Mouse (Mus musculus): Measurements from ENCODE around the gene Lmo3. TPM values are rescaled to one million over a fixed set of nuclear protein-coding genes. Genes with fewer than 3 reads are reported as not detected.

Lmo3 gene
- polyA plus RNA-seq, 1 experiment from 2014 or later = 1.8 TPM

DNA sequence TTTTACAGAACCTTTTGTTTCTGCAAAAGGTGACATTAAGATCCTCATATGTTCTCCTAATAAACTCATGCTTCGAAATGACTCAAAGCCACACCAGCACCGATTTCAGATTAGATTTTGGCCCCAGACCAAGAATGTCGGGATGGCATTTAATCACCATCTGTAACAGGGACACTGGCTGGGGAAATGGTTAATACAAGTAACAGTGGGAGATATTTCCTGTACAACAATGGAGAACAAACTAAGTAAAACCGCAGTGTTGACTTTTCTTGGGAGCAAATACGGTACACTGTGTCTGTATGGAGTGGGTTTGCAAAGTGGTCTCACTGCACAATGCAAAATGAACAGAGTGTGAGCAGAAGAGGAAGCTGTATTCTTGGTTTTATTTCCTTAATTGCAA, 217.7 kb downstream of the Lmo3 start:
- Histone ChIP-seq H3K9ac (no peak overlapping the region), H3K4me3 (no peak overlapping the region), H3K27ac (replicated peaks) (no peak overlapping the region), H3K36me3 (no peaks in the 10 kb centered on the region), H3K9me3 (no peaks in the 10 kb centered on the region), H3K27me3 (replicated peaks) (no peaks in the 10 kb centered on the region), H3K4me2 (no peak overlapping the region), H3K4me1 (peaks cover 3% of the 10 kb centered on the region; the same call in 1 of the 2 replicates)
- no peak for ATAC-seq (ENCODE audit: extremely low read depth, insufficient number of reproducible peaks, low FRiP score, low TSS enrichment)
- WGBS = 46% methylated on average over 5 of the region's 5 CpGs

- no peak overlapping the region for H3K4me2 ChIP-seq
- no peaks in the 10 kb centered on the region for H3K4me1 ChIP-seq
- no peak overlapping the region for H3K27ac ChIP-seq (replicated peaks)
- ATAC-seq (ENCODE audit: extremely low read depth, insufficient number of reproducible peaks, low FRiP score, low TSS enrichment) = no peak
- H3K4me3 ChIP-seq = no peak overlapping the region
- no peaks in the 10 kb centered on the region for H3K9me3 ChIP-seq
- no peaks in the 10 kb centered on the region for H3K36me3 ChIP-seq
- H3K9ac ChIP-seq = no peak overlapping the region
- H3K27me3 ChIP-seq (replicated peaks) = no peaks in the 10 kb centered on the region
- 79% methylated on average over 3 of the region's 3 CpGs for WGBS
These were observed 231.0 kb downstream of the Lmo3 start for GRCm38 (mm10) chr6:138350587-138351345.

DNA sequence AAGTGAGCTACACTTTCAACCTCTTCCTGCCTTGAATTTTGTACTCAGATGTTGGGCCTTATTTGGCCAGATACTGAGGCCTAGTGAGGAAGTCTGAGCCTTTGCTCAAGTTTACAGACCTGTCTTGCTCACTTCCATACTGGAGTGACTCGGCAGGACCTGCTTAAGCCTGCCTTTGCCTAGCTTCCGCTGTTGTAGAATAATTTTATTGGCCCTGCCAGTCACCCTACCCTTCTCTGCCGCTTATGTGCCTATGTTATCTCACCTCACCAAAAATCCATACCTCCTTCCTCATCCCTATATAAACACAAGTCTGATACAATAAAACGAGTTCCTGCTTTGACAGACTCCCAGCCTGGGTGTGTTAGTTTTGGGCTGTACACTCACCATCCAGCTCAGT, 235.2 kb downstream of the Lmo3 start:
- Histone ChIP-seq H3K36me3 (no peaks in the 10 kb centered on the region), H3K9me3 (peaks cover 20% of the 10 kb centered on the region), H3K4me2 (no peak overlapping the region), H3K4me1 (no peaks in the 10 kb centered on the region), H3K9ac (no peak overlapping the region), H3K4me3 (no peak overlapping the region), H3K27me3 (replicated peaks) (no peaks in the 10 kb centered on the region), H3K27ac (replicated peaks) (no peak overlapping the region)
- WGBS = 69% methylated on average over 4 of the region's 4 CpGs
- no peak for ATAC-seq (ENCODE audit: extremely low read depth, insufficient number of reproducible peaks, low FRiP score, low TSS enrichment)

DNA sequence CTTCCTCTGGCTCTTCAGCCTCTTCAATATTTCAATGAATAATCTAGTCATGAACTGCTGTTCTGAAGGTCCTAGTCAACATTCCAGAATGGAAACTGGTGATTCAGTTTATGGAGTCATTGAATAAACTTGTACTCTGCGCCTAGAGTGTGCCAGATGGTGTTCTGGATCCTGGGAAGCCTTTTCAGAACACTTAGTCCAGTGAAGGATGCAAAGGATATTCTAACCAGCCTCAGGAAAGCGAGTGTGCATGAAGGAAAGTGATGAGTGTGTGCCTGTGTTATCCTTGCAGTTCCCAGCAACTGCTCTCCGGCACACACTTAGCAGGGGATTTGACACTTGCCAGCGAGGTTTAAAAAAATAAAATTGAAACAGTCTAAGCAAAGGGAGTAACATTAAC, 245.9 kb downstream of the Lmo3 start:
- Histone ChIP-seq H3K4me3 (no peak overlapping the region), H3K27me3 (replicated peaks) (no peaks in the 10 kb centered on the region), H3K4me2 (no peak overlapping the region), H3K9me3 (peaks cover 8% of the 10 kb centered on the region), H3K36me3 (no peaks in the 10 kb centered on the region), H3K9ac (no peak overlapping the region), H3K27ac (replicated peaks) (no peak overlapping the region), H3K4me1 (peaks cover 13% of the 10 kb centered on the region)
- 68% methylated on average over 4 of the region's 4 CpGs for WGBS
- ATAC-seq (ENCODE audit: extremely low read depth, insufficient number of reproducible peaks, low FRiP score, low TSS enrichment) = no peak

DNA sequence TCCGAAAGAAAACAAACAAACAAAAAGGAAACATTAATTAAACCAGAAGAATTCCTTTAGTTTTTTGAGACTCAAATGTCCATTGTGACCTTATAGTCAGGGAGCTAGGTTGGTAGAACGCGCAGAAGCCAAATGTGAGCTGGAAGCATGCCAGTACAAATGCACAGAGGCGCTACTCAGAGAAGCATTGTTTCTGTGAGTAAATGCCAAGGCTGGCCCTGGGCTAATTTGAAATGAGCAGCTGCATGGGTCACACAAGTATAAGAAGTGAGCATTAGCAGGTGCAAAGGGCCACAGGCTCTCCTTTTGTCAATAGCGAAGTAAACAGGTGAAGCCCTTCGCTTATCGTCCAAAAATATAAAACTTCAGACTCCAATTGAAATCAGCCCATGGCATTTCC, 247.8 kb downstream of the Lmo3 start:
- Histone ChIP-seq H3K4me2 (no peak overlapping the region), H3K9ac (no peak overlapping the region), H3K9me3 (no peaks in the 10 kb centered on the region; the same call in 1 of the 2 replicates), H3K4me3 (no peak overlapping the region), H3K4me1 (peaks cover 13% of the 10 kb centered on the region), H3K27ac (replicated peaks) (no peak overlapping the region), H3K27me3 (replicated peaks) (no peaks in the 10 kb centered on the region), H3K36me3 (no peaks in the 10 kb centered on the region)
- 69% methylated on average over 7 of the region's 7 CpGs for WGBS
- ATAC-seq (ENCODE audit: extremely low read depth, insufficient number of reproducible peaks, low FRiP score, low TSS enrichment) = no peak

DNA sequence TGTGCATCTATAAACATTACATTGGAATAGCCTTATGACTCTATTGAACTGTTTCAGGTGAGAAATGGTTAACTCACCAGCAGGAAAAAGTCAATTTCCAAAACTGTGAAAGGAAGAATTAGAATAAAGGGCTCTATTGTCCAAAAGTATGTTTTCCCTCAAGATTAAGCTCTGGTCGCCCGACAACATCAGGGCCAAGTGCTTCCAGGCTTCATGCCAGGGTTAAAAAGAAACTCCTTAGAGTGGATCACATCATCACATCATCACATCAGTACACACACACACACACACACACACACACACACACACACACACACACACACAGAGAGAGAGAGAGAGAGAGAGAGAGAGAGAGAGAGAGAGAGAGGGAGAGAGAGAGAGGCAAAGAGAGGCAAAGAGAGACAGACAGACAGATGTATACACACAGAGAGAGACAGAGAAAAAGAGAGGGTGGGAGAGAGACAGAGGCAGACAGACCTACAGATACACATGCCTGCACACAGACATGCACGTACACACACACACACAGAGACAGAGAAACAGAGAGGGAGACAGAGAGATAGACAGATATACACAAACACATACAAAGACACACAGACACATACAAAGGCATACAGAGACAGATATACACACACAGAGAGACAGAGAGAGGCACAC, 255.9 kb downstream of the Lmo3 start:
- Histone ChIP-seq H3K4me2 (no peak overlapping the region), H3K27ac (replicated peaks) (peak overlapping the region; percentile 45; the same call in 1 of the 2 replicates)

DNA sequence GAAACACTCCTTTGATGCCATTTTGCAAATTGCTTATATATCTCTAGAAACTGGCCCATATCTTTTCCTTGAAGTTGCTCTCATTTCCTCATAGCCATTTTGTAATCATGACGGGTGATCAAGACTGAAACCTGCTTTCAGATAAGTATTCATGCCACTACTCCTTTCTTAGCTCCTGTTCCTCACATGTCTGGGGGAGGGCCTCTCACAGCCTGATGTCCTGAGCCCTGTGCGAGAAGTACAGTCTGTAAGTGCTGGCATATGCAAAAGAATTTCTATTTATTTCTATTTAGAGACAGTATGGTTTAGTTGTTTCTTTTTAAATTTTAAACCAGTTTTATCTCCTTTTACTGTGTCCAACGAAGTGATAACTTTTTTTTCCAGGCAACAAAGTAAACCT, 256.6 kb downstream of the Lmo3 start:
- Histone ChIP-seq H3K4me2 (no peak overlapping the region), H3K4me1 (peaks cover 7% of the 10 kb centered on the region), H3K27me3 (replicated peaks) (no peaks in the 10 kb centered on the region), H3K4me3 (no peak overlapping the region), H3K27ac (replicated peaks) (peak overlapping the region; percentile 45), H3K9me3 (no peaks in the 10 kb centered on the region), H3K36me3 (no peaks in the 10 kb centered on the region), H3K9ac (no peak overlapping the region)
- WGBS = 31% methylated on average over 3 of the region's 3 CpGs
- no peak for ATAC-seq (ENCODE audit: extremely low read depth, insufficient number of reproducible peaks, low FRiP score, low TSS enrichment)

More for the DNA sequence above, 255.9 kb downstream of the Lmo3 start:
- Histone ChIP-seq H3K27me3 (replicated peaks) (no peaks in the 10 kb centered on the region), H3K36me3 (no peaks in the 10 kb centered on the region), H3K9ac (no peak overlapping the region), H3K4me3 (no peak overlapping the region), H3K9me3 (no peaks in the 10 kb centered on the region), H3K4me1 (peaks cover 7% of the 10 kb centered on the region)
- WGBS = 22% methylated on average over 3 of the region's 3 CpGs
- ATAC-seq (ENCODE audit: extremely low read depth, insufficient number of reproducible peaks, low FRiP score, low TSS enrichment) = no peak

DNA sequence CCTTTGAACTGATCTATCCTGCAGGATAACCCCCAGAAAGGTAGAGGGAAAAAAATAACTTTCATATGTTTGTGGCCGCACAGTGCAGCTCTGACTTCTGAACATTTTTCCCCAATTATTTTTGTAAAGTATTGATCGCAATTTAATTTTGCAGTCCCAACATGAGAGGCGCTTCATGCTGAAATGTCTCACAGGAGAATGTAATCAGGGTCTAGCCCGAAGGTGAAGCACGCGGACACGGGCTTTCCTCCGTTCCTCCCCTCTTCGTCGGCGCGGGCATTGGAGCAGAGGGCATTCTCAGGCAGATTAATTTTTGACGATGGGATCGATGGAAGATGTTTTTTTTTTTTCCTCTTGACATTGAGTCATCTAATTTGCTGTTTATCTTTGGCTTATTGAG, 258.4 kb downstream of the Lmo3 start:
- Histone ChIP-seq H3K9ac (no peak overlapping the region), H3K4me3 (no peak overlapping the region), H3K4me1 (peaks cover 7% of the 10 kb centered on the region), H3K27ac (replicated peaks) (no peak overlapping the region), H3K9me3 (no peaks in the 10 kb centered on the region), H3K27me3 (replicated peaks) (no peaks in the 10 kb centered on the region), H3K36me3 (no peaks in the 10 kb centered on the region), H3K4me2 (no peak overlapping the region)
- no peak for ATAC-seq (ENCODE audit: extremely low read depth, insufficient number of reproducible peaks, low FRiP score, low TSS enrichment)
- 84% methylated on average over 14 of the region's 14 CpGs for WGBS

GRCm38 (mm10) chr6:138320190-138320737, 261.5 kb downstream of the Lmo3 start:
- no peaks in the 10 kb centered on the region for H3K9me3 ChIP-seq
- H3K27me3 ChIP-seq (replicated peaks) = no peaks in the 10 kb centered on the region
- H3K36me3 ChIP-seq = no peaks in the 10 kb centered on the region
- WGBS = 70% methylated on average over 8 of the region's 8 CpGs
- H3K4me2 ChIP-seq = no peak overlapping the region
- H3K4me3 ChIP-seq = no peak overlapping the region
- H3K9ac ChIP-seq = no peak overlapping the region
- no peak overlapping the region for H3K27ac ChIP-seq (replicated peaks)
- ATAC-seq (ENCODE audit: extremely low read depth, insufficient number of reproducible peaks, low FRiP score, low TSS enrichment) = no peak
- H3K4me1 ChIP-seq = peaks cover 3% of the 10 kb centered on the region

Measured in heart, embryonic 13.5 days (tissue).